Mouse (Mus musculus) hindbrain, postnatal 0 days (tissue): ENCODE measurements around the gene Gm10058. TPM values are rescaled to one million over a fixed set of nuclear protein-coding genes. Genes with fewer than 3 reads are reported as not detected.
"Not testable (repeated sequence)": the region's sequence is repeated elsewhere in the genome, so short reads cannot be mapped to it uniquely, and the experiment has no call there.

Experiments
- ATAC-seq: fragments of 200-750 bp; cut with Nextera tagmentation; 2 replicates; pipeline ENCODE4 v1.8.0; 2017; ENCODE audit warnings: mild to moderate bottlenecking, moderate TSS enrichment, moderate library complexity
- DNase-seq: peaks from one replicate; pipeline ENCODE4 v3.0.0-alpha.2; 2015; ENCODE audit warnings: low spot score
- H3K27ac ChIP-seq: fragments of 300-500 bp; sonication (generic); 2 replicates; pipeline ENCODE4 v1.5.1; 2014; ENCODE audit warnings: mild to moderate bottlenecking
- H3K27me3 ChIP-seq: fragments of 300-500 bp; sonication (generic); 2 replicates; pipeline ENCODE4 v1.6.1; 2014; ENCODE audit warnings: low read length, mixed read lengths; ENCODE audit not compliant: insufficient read depth
- H3K36me3 ChIP-seq: fragments of 300-500 bp; sonication (generic); 2 replicates; pipeline ENCODE4 v1.6.1; 2014; ENCODE audit warnings: low read length, mixed read lengths; ENCODE audit not compliant: insufficient read depth
- H3K4me1 ChIP-seq: fragments of 300-500 bp; sonication (generic); 2 replicates; pipeline ENCODE4 v1.6.1; 2014; ENCODE audit warnings: antibody characterized with exemption, low read length, mixed read lengths; ENCODE audit not compliant: insufficient read depth
- H3K4me2 ChIP-seq: fragments of 300-500 bp; sonication (generic); 2 replicates; pipeline ENCODE4 v1.6.1; 2014; ENCODE audit warnings: low read depth, mild to moderate bottlenecking, low read length, moderate library complexity, mixed read lengths
- H3K4me3 ChIP-seq: fragments of 300-500 bp; sonication (generic); 2 replicates; pipeline ENCODE4 v1.5.1; 2014; ENCODE audit warnings: low read length
- H3K9ac ChIP-seq: fragments of 300-500 bp; sonication (generic); replicated peaks from 2 replicates; pipeline ENCODE4 v1.6.1; 2014; ENCODE audit warnings: mild to moderate bottlenecking, low read length, moderate library complexity, mixed read lengths
- H3K9me3 ChIP-seq: fragments of 300-500 bp; sonication (generic); 2 replicates; pipeline ENCODE4 v1.6.1; 2016; ENCODE audit warnings: low read length, mixed read lengths
- WGBS: fragments of 180-500 bp; shearing (Covaris S2); extraction: QIAGEN DNeasy Blood & Tissue Kit; methylation state at CpG from one replicate; pipeline ENCODE4 v1.1.7; 2014; 5-methylcytosine and 5-hydroxymethylcytosine counted together
- polyA plus RNA-seq: library from polyadenylated mRNA; unstranded; fragments of >200 nt; fragmentation: Nextera tagmentation; extraction: Ambion mirVana; gene quantifications from 2 replicates; pipeline ENCODE4 v1.2.1, GENCODE M21; 2015
- total RNA-seq: library from RNA; depleted of rRNA; stranded (reverse); fragments of >200 nt; gene quantifications from 2 replicates; pipeline ENCODE4 v1.2.3, GENCODE M21; 2014; rRNA removed

Gm10058 gene
- not detected in 2 replicates for total RNA-seq
- not detected in 2 replicates for polyA plus RNA-seq

GRCm38 (mm10) chrX:27946785-27947184, at the start of gene Gm10058:
TSS of gene Gm10058 (minus strand) at chrX:27946885.
- H3K9me3 ChIP-seq, DNase-seq, H3K4me2 ChIP-seq, H3K9ac ChIP-seq, ATAC-seq, H3K4me3 ChIP-seq, H3K4me1 ChIP-seq, H3K36me3 ChIP-seq, H3K27ac ChIP-seq, H3K27me3 ChIP-seq: not testable (repeated sequence)
- no CpG with 5 or more reads among the region's 5 CpGs for WGBS
